Mouse (Mus musculus) limb, embryonic 10.5 days (tissue): Measurements from ENCODE around the gene Zbtb20. TPM values are rescaled to one million over a fixed set of nuclear protein-coding genes. Genes with fewer than 3 reads are reported as not detected.

Experiments
- DNase-seq: peaks from one replicate; pipeline ENCODE4 v3.0.0-alpha.2; 2017; ENCODE audit warnings: low spot score
- H3K27ac ChIP-seq: fragments of 300-500 bp; sonication (generic); 2 replicates; pipeline ENCODE4 v1.5.1; 2016; ENCODE audit warnings: mild to moderate bottlenecking
- H3K27me3 ChIP-seq: fragments of 300-500 bp; sonication (generic); 2 replicates; pipeline ENCODE4 v1.6.1; 2016; ENCODE audit warnings: low read depth, mild to moderate bottlenecking; ENCODE audit not compliant: poor library complexity, severe bottlenecking
- H3K36me3 ChIP-seq: fragments of 300-500 bp; sonication (generic); 2 replicates; pipeline ENCODE4 v1.6.1; 2016; ENCODE audit warnings: mild to moderate bottlenecking, moderate library complexity
- H3K4me1 ChIP-seq: fragments of 300-500 bp; sonication (generic); 2 replicates; pipeline ENCODE4 v1.6.1; 2016
- H3K4me3 ChIP-seq: fragments of 300-500 bp; sonication (generic); 2 replicates; pipeline ENCODE4 v1.5.1; 2016; ENCODE audit warnings: mild to moderate bottlenecking, moderate library complexity
- H3K9me3 ChIP-seq: fragments of 300-500 bp; sonication (generic); replicated peaks from 2 replicates; pipeline ENCODE4 v1.6.1; 2016; ENCODE audit warnings: mild to moderate bottlenecking
- WGBS: fragments of 180-500 bp; shearing (Covaris S2); methylation state at CpG from one replicate; pipeline ENCODE4 v1.1.7; 2016; 5-methylcytosine and 5-hydroxymethylcytosine counted together
- polyA plus RNA-seq: library from polyadenylated mRNA; unstranded; fragments of >200 nt; fragmentation: Nextera tagmentation; extraction: Ambion mirVana; gene quantifications from 2 replicates; pipeline ENCODE4 v1.2.1, GENCODE M21; 2016

The Zbtb20 gene
- polyA plus RNA-seq, 1 experiment from 2014 or later, result 11.7 TPM

- Histone ChIP-seq H3K27me3 (no peaks in the 10 kb centered on the region), H3K36me3 (no peaks in the 10 kb centered on the region), H3K4me1 (peaks cover 13% of the 10 kb centered on the region), H3K9me3 (no peaks in the 10 kb centered on the region), H3K27ac (no peak overlapping the region), H3K4me3 (no peak overlapping the region)
- DNase-seq, result no peak
- 93% methylated on average over 11 of the region's 11 CpGs for WGBS
Observed at GRCm38 (mm10) chr16:43396849-43397628, 521.4 kb downstream of the Zbtb20 start.

- H3K9me3 ChIP-seq, result no peaks in the 10 kb centered on the region
- no peak overlapping the region for H3K27ac ChIP-seq
- H3K4me3 ChIP-seq, result no peak overlapping the region
- H3K36me3 ChIP-seq, result no peaks in the 10 kb centered on the region
- H3K27me3 ChIP-seq, result no peaks in the 10 kb centered on the region
- no peak for DNase-seq
- WGBS, result 91% methylated on average over 3 of the region's 3 CpGs
- H3K4me1 ChIP-seq, result peaks cover 13% of the 10 kb centered on the region
Observed at GRCm38 (mm10) chr16:43397629-43398323, 522.1 kb downstream of the Zbtb20 start.

GRCm38 (mm10) chr16:43399428-43399827 lies 523.7 kb downstream of the Zbtb20 start:
- Histone ChIP-seq H3K36me3 (no peaks in the 10 kb centered on the region), H3K4me1 (no peaks in the 10 kb centered on the region), H3K4me3 (no peak overlapping the region), H3K27me3 (no peaks in the 10 kb centered on the region), H3K27ac (no peak overlapping the region), H3K9me3 (no peaks in the 10 kb centered on the region)
- DNase-seq, result no peak

- H3K4me1 ChIP-seq, result no peaks in the 10 kb centered on the region
- no peak for DNase-seq
- no peaks in the 10 kb centered on the region for H3K27me3 ChIP-seq
Observed at GRCm38 (mm10) chr16:43400046-43400445, 524.4 kb downstream of the Zbtb20 start.

DNA sequence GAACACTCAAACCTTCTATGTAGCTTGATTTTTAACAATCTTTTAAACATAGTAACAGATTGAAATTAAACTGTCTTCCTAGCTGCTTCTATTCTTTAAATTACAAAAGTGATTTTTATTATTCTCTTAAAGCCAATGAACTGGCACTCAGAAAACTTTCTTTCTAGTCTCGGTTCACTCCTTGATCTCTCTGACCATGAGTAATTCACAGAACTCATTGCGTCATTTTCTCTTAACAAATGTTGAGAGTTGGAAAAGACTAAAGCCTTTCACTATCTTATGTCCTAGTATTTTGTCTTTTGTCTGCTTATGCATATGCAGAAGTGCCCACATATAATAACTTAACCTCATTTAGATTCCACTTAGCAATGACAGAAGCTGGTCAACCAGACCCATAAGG lies 525.3 kb downstream of the Zbtb20 start:
- no peak for DNase-seq
- Histone ChIP-seq H3K27ac (no peak overlapping the region), H3K36me3 (no peaks in the 10 kb centered on the region), H3K9me3 (no peaks in the 10 kb centered on the region), H3K27me3 (no peaks in the 10 kb centered on the region), H3K4me3 (no peak overlapping the region), H3K4me1 (no peaks in the 10 kb centered on the region)
- 88% methylated on average over 2 of the region's 2 CpGs for WGBS

More at GRCm38 (mm10) chr16:43400046-43400445, 524.4 kb downstream of the Zbtb20 start:
- H3K27ac ChIP-seq, result no peak overlapping the region
- H3K4me3 ChIP-seq, result no peak overlapping the region
- H3K36me3 ChIP-seq, result no peaks in the 10 kb centered on the region
- H3K9me3 ChIP-seq, result no peaks in the 10 kb centered on the region

DNA sequence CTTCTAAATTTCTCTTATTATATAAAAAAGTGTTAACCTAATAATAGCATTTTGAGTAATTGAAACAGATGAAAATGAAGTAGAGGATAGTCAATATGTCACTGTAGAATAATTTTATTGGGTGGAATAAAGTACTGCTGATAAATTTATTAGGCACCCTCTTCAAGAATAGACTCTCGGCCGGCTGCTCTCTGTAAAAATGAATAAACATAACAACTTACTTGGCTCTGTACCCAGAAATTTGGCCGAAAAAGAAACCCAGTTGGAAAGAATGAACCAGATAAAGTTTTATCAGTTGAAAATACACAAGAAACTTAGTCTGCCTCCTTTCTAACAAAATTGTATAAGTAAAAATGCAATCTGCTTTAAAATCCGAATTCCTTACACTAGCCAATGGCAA lies 527.2 kb downstream of the Zbtb20 start:
- Histone ChIP-seq H3K27me3 (no peaks in the 10 kb centered on the region), H3K4me3 (no peak overlapping the region), H3K4me1 (peaks cover 4% of the 10 kb centered on the region; the same call in 1 of the 2 replicates), H3K9me3 (no peaks in the 10 kb centered on the region), H3K36me3 (no peaks in the 10 kb centered on the region), H3K27ac (no peak overlapping the region)
- WGBS, result 92% methylated on average over 4 of the region's 4 CpGs
- DNase-seq, result no peak

- DNase-seq, result no peak
- Histone ChIP-seq H3K4me3 (no peak overlapping the region), H3K27ac (no peak overlapping the region), H3K27me3 (no peaks in the 10 kb centered on the region), H3K36me3 (no peaks in the 10 kb centered on the region), H3K9me3 (no peaks in the 10 kb centered on the region), H3K4me1 (peaks cover 17% of the 10 kb centered on the region)
- 85% methylated on average over 3 of the region's 3 CpGs for WGBS
Observed at GRCm38 (mm10) chr16:43405089-43405488, 529.4 kb downstream of the Zbtb20 start.

GRCm38 (mm10) chr16:43407594-43408142 lies 532.0 kb downstream of the Zbtb20 start:
- Histone ChIP-seq H3K36me3 (no peaks in the 10 kb centered on the region), H3K4me1 (peaks cover 17% of the 10 kb centered on the region), H3K4me3 (no peak overlapping the region), H3K9me3 (no peaks in the 10 kb centered on the region), H3K27ac (no peak overlapping the region), H3K27me3 (no peaks in the 10 kb centered on the region)
- no peak for DNase-seq
- 68% methylated on average over 2 of the region's 2 CpGs for WGBS

DNA sequence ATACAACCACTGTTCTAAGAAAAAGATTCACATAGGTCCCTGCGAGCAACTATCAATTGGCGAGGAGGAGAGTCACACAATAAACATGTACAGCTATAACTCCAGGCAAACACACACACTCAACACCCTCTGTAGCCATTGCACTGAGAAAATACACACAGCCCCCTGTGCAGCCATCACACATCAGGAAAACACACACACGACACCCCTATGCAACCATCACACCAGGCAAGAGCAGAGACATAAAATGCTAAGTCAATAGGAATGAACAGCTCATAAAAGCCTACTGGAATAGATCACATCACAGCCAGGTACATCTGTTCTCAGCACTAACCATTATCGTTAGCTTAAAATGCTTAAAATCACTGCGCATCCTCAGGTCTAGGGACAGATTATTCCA lies 532.9 kb downstream of the Zbtb20 start:
- Histone ChIP-seq H3K9me3 (no peaks in the 10 kb centered on the region), H3K27me3 (no peaks in the 10 kb centered on the region), H3K4me1 (peaks cover 17% of the 10 kb centered on the region), H3K27ac (no peak overlapping the region), H3K36me3 (no peaks in the 10 kb centered on the region), H3K4me3 (no peak overlapping the region)
- no peak for DNase-seq
- WGBS, result 69% methylated on average over 5 of the region's 5 CpGs

- H3K36me3 ChIP-seq, result no peaks in the 10 kb centered on the region
- no peaks in the 10 kb centered on the region for H3K9me3 ChIP-seq
- H3K4me1 ChIP-seq, result peaks cover 17% of the 10 kb centered on the region
- H3K27ac ChIP-seq, result no peak overlapping the region
- 56% methylated on average over 4 of the region's 4 CpGs for WGBS
- H3K4me3 ChIP-seq, result no peak overlapping the region
- no peak for DNase-seq
- no peaks in the 10 kb centered on the region for H3K27me3 ChIP-seq
Observed at GRCm38 (mm10) chr16:43409108-43409909, 533.6 kb downstream of the Zbtb20 start.

DNA sequence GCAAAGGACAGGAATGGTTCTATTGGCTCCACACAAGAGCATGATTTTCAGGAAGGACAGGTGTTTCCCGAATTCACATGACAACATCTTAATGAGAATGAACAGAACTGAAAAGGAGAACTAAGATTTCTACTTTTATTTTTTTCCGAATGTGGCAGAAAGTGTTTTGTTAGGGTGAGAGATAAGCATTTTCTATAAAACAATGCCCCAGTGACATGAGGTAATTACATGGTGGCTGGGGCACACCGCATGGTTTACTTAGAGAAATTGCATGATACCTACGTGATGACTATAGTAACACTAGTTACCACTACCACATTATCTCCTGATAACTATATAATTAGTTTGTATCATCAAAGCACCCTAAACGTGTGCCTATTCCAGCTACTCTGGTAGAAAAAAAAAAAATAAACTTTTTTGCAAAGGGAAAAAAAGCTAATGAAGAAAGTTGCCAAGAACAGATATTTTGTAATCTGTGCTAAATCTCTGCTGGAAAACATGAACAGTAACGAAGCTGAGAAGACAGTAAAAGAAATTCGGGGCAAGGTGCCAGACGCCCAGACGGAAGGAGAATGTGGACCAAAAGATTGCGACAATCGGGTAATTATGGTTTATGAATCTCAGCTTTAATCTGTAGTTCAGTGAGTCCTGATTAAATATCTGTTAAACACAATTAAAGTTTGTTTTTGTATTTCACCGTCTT lies 534.4 kb downstream of the Zbtb20 start:
- no peaks in the 10 kb centered on the region for H3K36me3 ChIP-seq
- WGBS, result 86% methylated on average over 12 of the region's 12 CpGs
- peaks cover 17% of the 10 kb centered on the region for H3K4me1 ChIP-seq
- no peak for DNase-seq
- H3K9me3 ChIP-seq, result no peaks in the 10 kb centered on the region
- no peak overlapping the region for H3K4me3 ChIP-seq
- H3K27ac ChIP-seq, result no peak overlapping the region
- H3K27me3 ChIP-seq, result no peaks in the 10 kb centered on the region

DNA sequence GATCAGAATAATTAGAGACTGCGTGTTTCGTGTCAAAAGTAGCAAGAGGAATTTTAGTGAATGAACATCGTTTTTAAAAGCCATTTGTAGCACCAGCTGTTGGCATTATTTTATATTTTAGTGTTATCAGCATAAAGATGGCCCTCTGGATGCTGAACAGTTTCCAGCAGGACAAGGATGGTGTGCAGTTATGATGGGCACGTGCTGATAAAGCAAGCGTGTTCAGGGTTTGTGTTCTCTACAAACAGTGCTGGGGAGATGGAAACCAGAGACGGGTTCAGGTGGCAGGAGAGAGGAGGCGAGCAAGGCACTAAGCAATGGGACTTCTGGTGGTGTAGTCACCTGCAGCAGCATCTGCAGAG lies 534.9 kb downstream of the Zbtb20 start:
- 89% methylated on average over 7 of the region's 7 CpGs for WGBS
- H3K4me1 ChIP-seq, result peaks cover 17% of the 10 kb centered on the region
- H3K9me3 ChIP-seq, result no peaks in the 10 kb centered on the region
- H3K4me3 ChIP-seq, result no peak overlapping the region
- DNase-seq, result no peak
- H3K27me3 ChIP-seq, result no peaks in the 10 kb centered on the region
- H3K27ac ChIP-seq, result no peak overlapping the region
- no peaks in the 10 kb centered on the region for H3K36me3 ChIP-seq
